Mouse (Mus musculus) ovary, postnatal 14 days (tissue): ENCODE results near the gene Gm43738.
"Not testable (repeated sequence)": the region's sequence is repeated elsewhere in the genome, so short reads cannot be mapped to it uniquely, and the experiment has no call there.

Source experiments
- DNase-seq: peaks from one replicate; pipeline ENCODE4 v3.0.0; 2022; ENCODE audit warnings: low spot score

Gm43738 gene

GRCm38 (mm10) chr3:89101812-89102494 lies 1.1 kb upstream of the Gm43738 start, which contains the start of gene Fdps:
Gene Fdps (minus strand): TSS chr3:89101959.
- DNase-seq: peak; percentile 76

GRCm38 (mm10) chr3:89101459-89101811 lies 536 bp upstream of the Gm43738 start:
- no peak for DNase-seq

- DNase-seq: no peak
Measured at GRCm38 (mm10) chr3:89094021-89094420, 6.9 kb downstream of the Gm43738 start.

GRCm38 (mm10) chr3:89093175-89093574 lies 7.7 kb downstream of the Gm43738 start, which contains the start of gene Rusc1:
Gene Rusc1 (minus strand): TSS chr3:89093311.
- DNase-seq: peak; percentile 79

- no peak for DNase-seq
Measured at GRCm38 (mm10) chr3:89092509-89093090, 8.3 kb downstream of the Gm43738 start.

GRCm38 (mm10) chr3:89091811-89092508 lies 8.9 kb downstream of the Gm43738 start:
- no peak for DNase-seq

- DNase-seq: peak; percentile 84
Measured at GRCm38 (mm10) chr3:89090694-89091655, 9.9 kb downstream of the Gm43738 start.

- peak; percentile 58 for DNase-seq
Measured at GRCm38 (mm10) chr3:89089882-89090591, 10.9 kb downstream of the Gm43738 start.

- no peak for DNase-seq
Measured at GRCm38 (mm10) chr3:89088974-89089373, 11.9 kb downstream of the Gm43738 start.

- DNase-seq: peak; percentile 67
Measured at GRCm38 (mm10) chr3:89087338-89088110, 13.4 kb downstream of the Gm43738 start.

- no peak for DNase-seq
Measured at GRCm38 (mm10) chr3:89084654-89085190, 16.2 kb downstream of the Gm43738 start.

GRCm38 (mm10) chr3:89084133-89084532 lies 16.8 kb downstream of the Gm43738 start:
- DNase-seq: no peak

GRCm38 (mm10) chr3:89082287-89082686 lies 18.6 kb downstream of the Gm43738 start:
- DNase-seq: not testable (repeated sequence)

- DNase-seq: no peak
Measured at GRCm38 (mm10) chr3:89077383-89077782, 23.5 kb downstream of the Gm43738 start.

- DNase-seq: no peak
Measured at GRCm38 (mm10) chr3:89067265-89067664, 33.6 kb downstream of the Gm43738 start.

GRCm38 (mm10) chr3:89061696-89062095 lies 39.2 kb downstream of the Gm43738 start:
- no peak for DNase-seq

GRCm38 (mm10) chr3:89058783-89059182 lies 42.1 kb downstream of the Gm43738 start:
- DNase-seq: peak; percentile 11

GRCm38 (mm10) chr3:89058361-89058760 lies 42.5 kb downstream of the Gm43738 start:
- no peak for DNase-seq

- no peak for DNase-seq
Measured at GRCm38 (mm10) chr3:89043359-89043758, 57.5 kb downstream of the Gm43738 start.
